Mouse (Mus musculus) MEL (cell line): ENCODE results near the gene Bcl6.

ENCODE experiments used
- CTCF ChIP-seq, 3 experiments: IDR thresholded peaks in 2 of 3; conservative IDR thresholded peaks in 1 of 3; 2 replicates each; pipeline ENCODE4 v1.5.1; 2011 to 2012; ENCODE audit warnings: low read length in 3 of 3, low read depth in 2 of 3, mild to moderate bottlenecking in 2 of 3, improper control_type of control experiment in 1 of 3, inconsistent platforms in 1 of 3, mixed read lengths in 1 of 3, moderate library complexity in 1 of 3; ENCODE audit not compliant: control insufficient read depth in 1 of 3, insufficient read depth in 1 of 3, poor library complexity in 1 of 3, severe bottlenecking in 1 of 3
- EP300 ChIP-seq, 2 experiments: IDR thresholded peaks; 2 replicates each; pipeline ENCODE4 v1.6.1; 2011; ENCODE audit warnings: improper control_type of control experiment in 2 of 2, low read length in 2 of 2, low read depth in 1 of 2, mild to moderate bottlenecking in 1 of 2
- GABPA ChIP-seq: IDR thresholded peaks from 2 replicates; pipeline ENCODE4 v1.6.1; 2012; ENCODE audit warnings: low read depth, mild to moderate bottlenecking, inconsistent platforms, low read length, improper control_type of control experiment, moderate library complexity
- HCFC1 ChIP-seq: IDR thresholded peaks from 2 replicates; pipeline ENCODE4 v1.6.1; 2012; ENCODE audit warnings: low read depth, mild to moderate bottlenecking, inconsistent platforms, low read length, improper control_type of control experiment, moderate library complexity
- POLR2A ChIP-seq, 2 experiments: IDR thresholded peaks; 2 replicates each; pipeline ENCODE4 v1.6.1; 2011 to 2012; ENCODE audit warnings: low read length in 2 of 2, mild to moderate bottlenecking in 2 of 2, control low read depth in 1 of 2, improper control_type of control experiment in 1 of 2, low read depth in 1 of 2, moderate library complexity in 1 of 2; ENCODE audit not compliant: control insufficient read depth in 1 of 2, insufficient read depth in 1 of 2, poor library complexity in 1 of 2
- POLR2AphosphoS2 ChIP-seq: IDR thresholded peaks from 2 replicates; pipeline ENCODE4 v1.6.1; 2011; ENCODE audit warnings: low read length, improper control_type of control experiment
- RAD21 ChIP-seq: IDR thresholded peaks from 2 replicates; pipeline ENCODE4 v1.6.1; 2011; ENCODE audit warnings: mild to moderate bottlenecking, low read depth, low read length, improper control_type of control experiment
- USF1 ChIP-seq: IDR thresholded peaks from 2 replicates; pipeline ENCODE4 v1.6.1; 2014; ENCODE audit warnings: low read depth, mild to moderate bottlenecking, inconsistent platforms, low read length, improper control_type of control experiment, moderate library complexity
- ZC3H11A ChIP-seq: IDR thresholded peaks from 2 replicates; pipeline ENCODE4 v1.6.1; 2012; ENCODE audit warnings: low read depth, mild to moderate bottlenecking, inconsistent platforms, low read length, improper control_type of control experiment
- ZKSCAN1 ChIP-seq: IDR thresholded peaks from 2 replicates; pipeline ENCODE4 v1.6.1; 2012; ENCODE audit warnings: low read depth, mild to moderate bottlenecking, inconsistent platforms, low read length, improper control_type of control experiment, moderate library complexity

DNA sequence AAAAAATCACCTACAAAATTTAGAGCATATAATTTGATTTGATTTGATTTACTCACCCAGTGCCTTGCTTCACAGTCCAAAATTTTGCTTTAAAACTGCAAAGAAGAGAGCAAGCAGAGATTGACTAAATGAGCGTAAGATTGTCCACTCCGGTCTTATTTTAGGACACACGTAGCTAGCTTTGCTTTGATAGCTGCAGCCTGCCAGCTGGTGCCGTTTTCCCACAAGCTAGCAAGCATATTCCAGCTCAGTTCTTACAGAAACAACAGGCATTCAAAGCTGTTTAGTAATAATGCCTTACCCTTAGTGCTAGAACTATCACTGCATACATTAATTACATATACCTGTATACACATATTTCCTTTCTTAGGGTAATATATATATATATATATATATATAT, 10.2 kb downstream of the Bcl6 start:
- no peak for TF ChIP-seq CTCF (IDR thresholded peaks at IDR 0.05 in 2 of 3, conservative IDR thresholded peaks at IDR 0.05 in 1 of 3; ENCODE audit: control insufficient read depth in 1 of 3, insufficient read depth in 1 of 3, low read depth in 2 of 3, low read length in 3 of 3, poor library complexity in 1 of 3, severe bottlenecking in 1 of 3)
- TF ChIP-seq HCFC1 = no peak
- no peak for TF ChIP-seq RAD21
- no peak for TF ChIP-seq POLR2AphosphoS2
- no peak for TF ChIP-seq ZKSCAN1
- TF ChIP-seq POLR2A (IDR thresholded peaks at IDR 0.05; ENCODE audit: control insufficient read depth in 1 of 2, insufficient read depth in 1 of 2, low read depth in 1 of 2, low read length in 2 of 2, poor library complexity in 1 of 2) = no peak
- no peak for TF ChIP-seq EP300 (IDR thresholded peaks at IDR 0.05; ENCODE audit: low read depth in 1 of 2, low read length in 2 of 2)
- no peak for TF ChIP-seq ZC3H11A
- no peak for TF ChIP-seq USF1
- TF ChIP-seq GABPA = no peak
